Mouse (Mus musculus): Measurements from ENCODE around the gene Ppp2r5c.

Ppp2r5c gene

GRCm38 (mm10) chr12:110489946-110490701 is 43.2 kb downstream of the Ppp2r5c start:
- DNase-seq, result no peak

GRCm38 (mm10) chr12:110492436-110492835 is 45.5 kb downstream of the Ppp2r5c start:
- no peak for DNase-seq

DNA sequence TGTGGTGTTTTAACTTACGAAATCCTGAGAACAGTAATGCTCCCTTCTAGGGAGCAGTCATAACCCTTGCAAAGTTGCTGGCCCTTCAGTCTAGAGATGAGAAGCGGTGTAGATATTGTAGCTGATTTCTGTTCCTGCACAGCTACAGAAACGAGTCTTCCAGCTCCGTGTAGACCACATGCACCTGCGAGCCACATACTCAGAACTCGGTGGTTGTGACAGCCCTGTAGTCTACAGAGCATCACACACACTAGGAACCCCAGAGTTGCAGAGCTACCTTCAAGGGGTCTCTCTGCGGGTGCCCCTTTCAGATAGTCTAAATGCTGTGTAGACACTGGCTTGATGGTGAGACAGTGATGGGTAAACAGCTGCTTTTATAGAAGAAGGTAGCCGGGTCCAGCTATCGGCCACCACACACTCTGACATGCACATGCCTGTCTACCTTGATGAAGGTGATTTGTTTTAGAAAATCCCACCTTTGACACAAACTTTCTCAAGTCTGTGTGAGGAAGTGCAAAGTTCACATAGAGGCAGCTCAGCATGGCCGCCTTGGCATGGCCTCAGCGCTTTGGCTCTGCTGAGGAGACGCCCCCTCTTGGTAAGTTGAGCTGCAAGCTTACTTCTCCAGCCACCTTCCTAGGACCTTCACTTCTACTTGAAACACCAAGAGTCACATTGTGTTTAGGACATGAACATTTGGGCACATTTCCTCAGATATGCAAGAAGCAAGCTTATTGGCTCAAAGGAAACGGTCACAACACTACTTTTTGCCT is 46.9 kb downstream of the Ppp2r5c start:
- DNase-seq, result no peak

DNA sequence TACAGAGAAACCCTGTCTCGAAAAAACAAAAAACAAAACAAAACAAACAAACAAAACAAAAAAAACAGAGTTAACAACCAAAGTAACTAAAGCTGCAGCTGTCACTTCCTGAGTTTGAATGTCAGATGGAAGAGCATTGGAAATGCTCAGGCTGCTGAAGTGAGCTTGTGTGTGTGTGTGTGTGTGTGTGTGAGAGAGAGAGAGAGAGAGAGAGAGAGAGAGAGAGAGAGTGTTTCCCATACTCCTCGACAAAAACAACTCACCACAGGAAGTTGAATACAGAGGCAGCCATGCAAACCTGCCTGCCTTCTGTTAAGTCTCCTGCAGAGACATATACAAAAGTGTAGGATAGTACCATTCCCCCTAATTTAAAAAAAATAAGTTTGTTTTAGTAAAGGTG is 47.9 kb downstream of the Ppp2r5c start:
- no peak for DNase-seq

GRCm38 (mm10) chr12:110495260-110495659 is 48.3 kb downstream of the Ppp2r5c start:
- DNase-seq, result no peak

DNA sequence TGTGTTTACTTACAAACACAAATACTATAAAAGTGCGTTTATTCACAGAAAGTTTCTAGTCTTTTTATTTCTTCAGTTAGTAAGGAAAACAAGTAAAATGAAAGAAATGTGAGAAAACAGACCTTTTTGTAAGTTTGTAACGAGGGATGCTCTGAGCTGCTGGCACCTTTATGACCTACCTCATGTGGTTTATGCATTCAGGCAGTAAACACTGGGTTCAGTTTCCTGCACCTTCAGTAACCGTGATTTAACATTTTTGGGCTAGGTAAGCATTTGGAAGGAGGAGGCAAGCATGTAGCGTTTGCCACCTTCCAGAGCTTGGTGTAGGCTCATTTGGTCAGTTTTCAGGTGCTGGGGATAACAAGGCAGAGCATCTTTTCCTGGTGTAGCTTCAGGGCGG is 49.1 kb downstream of the Ppp2r5c start:
- DNase-seq, result no peak

DNA sequence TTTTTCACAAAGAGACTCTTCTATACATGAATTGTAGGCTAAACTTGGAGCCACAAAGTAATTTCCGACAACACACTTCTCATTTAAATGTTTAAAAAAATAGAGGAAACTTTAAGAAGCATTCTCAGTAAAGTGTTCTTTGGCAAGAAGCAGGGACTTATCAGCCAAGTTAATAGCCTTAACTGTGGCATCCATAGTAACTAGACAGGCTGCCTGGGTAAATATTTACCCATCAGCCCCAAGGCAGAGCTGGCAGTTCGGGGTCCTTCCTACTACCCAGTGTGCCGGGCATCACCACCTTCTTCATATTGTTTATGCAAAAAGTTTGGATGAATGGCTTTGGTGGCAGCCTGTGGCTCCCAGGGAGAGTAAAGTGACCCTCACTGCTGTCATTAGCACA is 50.1 kb downstream of the Ppp2r5c start:
- no peak for DNase-seq

- DNase-seq, result no peak
Observed at GRCm38 (mm10) chr12:110497485-110497884, 50.6 kb downstream of the Ppp2r5c start.

GRCm38 (mm10) chr12:110498283-110499224 is 51.6 kb downstream of the Ppp2r5c start:
- DNase-seq, result peak; percentile 91

DNA sequence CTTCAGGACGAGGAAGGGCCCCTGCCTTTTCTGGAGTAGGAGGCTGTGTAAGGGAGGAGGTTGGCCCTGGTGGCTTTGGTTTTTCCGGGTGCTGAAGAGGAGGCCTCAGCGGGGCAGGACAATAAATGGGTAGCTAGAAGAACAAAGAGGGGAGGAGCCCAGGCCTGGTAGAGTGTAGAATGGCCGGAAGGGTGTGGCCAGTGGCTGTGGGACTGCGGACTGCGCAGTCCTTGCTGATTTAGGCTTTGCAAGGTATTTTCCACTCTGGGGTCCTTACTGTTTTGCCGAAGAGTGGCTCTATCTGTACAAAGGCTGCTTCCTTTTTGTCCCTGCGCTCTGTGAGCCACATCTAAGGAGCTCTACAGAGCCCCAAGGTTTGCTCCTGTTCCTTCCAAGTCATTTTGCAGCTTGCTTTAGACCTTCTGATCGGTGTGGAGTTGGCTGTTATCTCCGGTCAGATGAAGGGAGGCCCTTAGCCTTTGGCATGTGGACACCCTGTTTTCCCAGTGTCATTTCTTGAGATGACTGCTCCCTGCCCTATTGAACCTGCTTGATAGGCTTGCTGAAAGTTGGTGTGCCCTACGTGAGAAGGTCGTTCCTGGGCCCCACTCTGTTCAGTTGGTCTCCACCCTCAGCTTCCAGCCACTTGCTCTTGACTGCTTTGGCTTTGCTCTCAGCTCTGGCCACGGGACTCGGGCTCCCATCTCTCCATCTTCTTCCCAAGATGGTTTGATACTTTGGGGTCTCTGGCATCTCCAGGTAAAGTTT is 52.5 kb downstream of the Ppp2r5c start:
- DNase-seq, result no peak

GRCm38 (mm10) chr12:110500095-110500494 is 53.2 kb downstream of the Ppp2r5c start:
- no peak for DNase-seq

DNA sequence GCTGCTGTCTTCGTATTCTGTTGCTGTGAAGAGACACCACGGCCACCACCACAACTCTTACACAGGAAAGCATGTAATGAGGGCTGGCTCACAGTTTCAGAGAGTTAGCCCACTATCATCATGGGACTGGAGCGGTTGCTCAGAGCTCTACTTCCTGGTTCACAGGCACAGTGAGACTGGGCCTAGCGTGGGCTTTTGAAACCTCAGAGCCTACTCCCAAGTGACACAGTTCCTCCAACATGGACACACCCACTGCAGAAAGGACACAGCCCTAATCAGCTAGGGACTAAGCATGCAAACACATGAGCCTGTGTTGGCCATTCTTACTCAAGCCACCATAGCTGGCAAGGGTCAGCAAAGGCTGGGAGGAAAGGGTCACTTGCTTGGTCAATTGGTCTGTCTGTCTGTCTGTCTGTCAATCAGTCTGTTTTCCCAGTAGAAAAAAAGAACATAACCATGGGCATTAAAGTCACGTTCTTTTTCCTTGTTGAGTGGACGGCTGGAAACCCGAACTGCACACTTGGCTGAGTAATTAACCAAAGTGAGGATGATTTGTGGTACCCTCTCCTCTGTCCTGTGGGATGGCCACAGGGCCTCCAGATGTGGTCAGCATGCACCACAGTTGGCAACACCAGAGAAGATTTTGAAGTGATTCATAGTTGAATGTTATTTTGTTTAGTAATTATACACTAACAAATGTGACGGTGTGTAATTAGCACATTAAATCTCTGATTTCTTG is 56.7 kb downstream of the Ppp2r5c start:
- no peak for DNase-seq

- no peak for DNase-seq
Observed at GRCm38 (mm10) chr12:110504145-110504490, 57.2 kb downstream of the Ppp2r5c start.

- no peak for DNase-seq
Observed at GRCm38 (mm10) chr12:110504793-110505192, 57.9 kb downstream of the Ppp2r5c start.

- DNase-seq, result no peak
Observed at GRCm38 (mm10) chr12:110506046-110506445, 59.1 kb downstream of the Ppp2r5c start.

- DNase-seq, result no peak
Observed at GRCm38 (mm10) chr12:110507714-110508297, 60.9 kb downstream of the Ppp2r5c start.

GRCm38 (mm10) chr12:110508680-110509079 is 61.8 kb downstream of the Ppp2r5c start:
- no peak for DNase-seq

GRCm38 (mm10) chr12:110510171-110510871 is 63.4 kb downstream of the Ppp2r5c start:
- DNase-seq, result peak; percentile 90

- no peak for DNase-seq
Observed at GRCm38 (mm10) chr12:110511201-110511600, 64.3 kb downstream of the Ppp2r5c start.

GRCm38 (mm10) chr12:110511856-110512433 is 65.0 kb downstream of the Ppp2r5c start:
- no peak for DNase-seq
